Mouse (Mus musculus) limb, embryonic 15.5 days (tissue): ENCODE data around the gene Duxf3. TPM values are rescaled to one million over a fixed set of nuclear protein-coding genes. Genes with fewer than 3 reads are reported as not detected.

Source experiments
- polyA plus RNA-seq: library from polyadenylated mRNA; unstranded; fragments of >200 nt; fragmentation: Nextera tagmentation; extraction: Ambion mirVana; gene quantifications from 2 replicates; pipeline ENCODE4 v1.2.1, GENCODE M21; 2015

Gene Duxf3
- polyA plus RNA-seq, 1 experiment from 2014 or later, result not detected

Other genes starting within 250 kb of the Duxf3 start
- not detected in 2 replicates for gene AW822073, start 7.7 kb downstream of the Duxf3 start, polyA plus RNA-seq
- not detected in 2 replicates for gene Gm4981, start 4.0 kb upstream of the Duxf3 start, polyA plus RNA-seq
- 49.2 and 60.9 TPM in 2 replicates for gene Gcc2, start 22.8 kb upstream of the Duxf3 start, polyA plus RNA-seq
- gene Lims1, start 90.8 kb upstream of the Duxf3 start, polyA plus RNA-seq, result 120 and 141 TPM in 2 replicates
- 18.6 and 22.5 TPM in 2 replicates for gene Ranbp2, start 214.2 kb upstream of the Duxf3 start, polyA plus RNA-seq